Mouse (Mus musculus) adrenal gland, adult 2 months (tissue): ENCODE results near the gene Lrit3. TPM values are rescaled to one million over a fixed set of nuclear protein-coding genes. Genes with fewer than 3 reads are reported as not detected.
A peak's percentile ranks its signal among the peaks of the same experiment; 100 is the strongest.

Source experiments
- DNase-seq: peaks from one replicate; pipeline ENCODE4 v3.0.0; 2021
- long read RNA-seq: library from polyadenylated mRNA; stranded (forward); transcript quantifications from one replicate; pipeline ENCODE4 v2.0.0, GENCODE M21; 2021
- polyA plus RNA-seq: library from polyadenylated mRNA; depleted of rRNA; stranded (reverse); fragments of >200 nt; gene quantifications from 2 replicates; pipeline ENCODE4 v1.2.3, GENCODE M21; 2012; rRNA removed
- total RNA-seq, 2 experiments: library from RNA; stranded (reverse); gene quantifications; 2 replicates each; pipeline ENCODE4 v1.2.3; 2021

Gene Lrit3
- total RNA-seq = not detected
- polyA plus RNA-seq = not detected in 2 replicates
- long read RNA-seq = 0 reads

- DNase-seq = no peak
Observed at GRCm38 (mm10) chr3:129803765-129804164, at the start of gene Lrit3. TSS of gene Lrit3 (minus strand) at chr3:129804030.

GRCm38 (mm10) chr3:129846846-129847245 is 43.0 kb upstream of the Lrit3 start:
- no peak for DNase-seq

- DNase-seq = no peak
Observed at GRCm38 (mm10) chr3:129845868-129846267, 42.0 kb upstream of the Lrit3 start.

- peak; percentile 6 for DNase-seq
Observed at GRCm38 (mm10) chr3:129838017-129838416, 34.2 kb upstream of the Lrit3 start.

- DNase-seq = no peak
Observed at GRCm38 (mm10) chr3:129836965-129837364, 33.1 kb upstream of the Lrit3 start.

GRCm38 (mm10) chr3:129836051-129836697 is 32.3 kb upstream of the Lrit3 start:
- no peak for DNase-seq

GRCm38 (mm10) chr3:129835388-129835934 is 31.6 kb upstream of the Lrit3 start, which contains the start of gene Cfi:
TSS of gene Cfi (plus strand) at chr3:129835884.
- DNase-seq = no peak

GRCm38 (mm10) chr3:129831035-129831568 is 27.3 kb upstream of the Lrit3 start, which contains the start of gene Gar1:
TSS of gene Gar1 (minus strand) at chr3:129831396.
- DNase-seq = peak; percentile 95

GRCm38 (mm10) chr3:129830626-129831025 is 26.8 kb upstream of the Lrit3 start:
- no peak for DNase-seq

- no peak for DNase-seq
Observed at GRCm38 (mm10) chr3:129827691-129828090, 23.9 kb upstream of the Lrit3 start.

- DNase-seq = no peak
Observed at GRCm38 (mm10) chr3:129826691-129827090, 22.9 kb upstream of the Lrit3 start.

GRCm38 (mm10) chr3:129824891-129825290 is 21.1 kb upstream of the Lrit3 start:
- DNase-seq = no peak

GRCm38 (mm10) chr3:129824146-129824545 is 20.3 kb upstream of the Lrit3 start:
- DNase-seq = peak; percentile 26

GRCm38 (mm10) chr3:129823293-129823692 is 19.5 kb upstream of the Lrit3 start:
- no peak for DNase-seq

GRCm38 (mm10) chr3:129822206-129822775 is 18.5 kb upstream of the Lrit3 start, which contains the start of gene Rrh:
TSS of gene Rrh (minus strand) at chr3:129822587.
- DNase-seq = no peak

GRCm38 (mm10) chr3:129821736-129822135 is 17.9 kb upstream of the Lrit3 start:
- peak; percentile 19 for DNase-seq

- DNase-seq = no peak
Observed at GRCm38 (mm10) chr3:129820847-129821246, 17.0 kb upstream of the Lrit3 start.

- DNase-seq = no peak
Observed at GRCm38 (mm10) chr3:129799011-129799410, 4.8 kb downstream of the Lrit3 start.

GRCm38 (mm10) chr3:129798551-129798950 is 5.3 kb downstream of the Lrit3 start:
- DNase-seq = no peak

GRCm38 (mm10) chr3:129797341-129797740 is 6.5 kb downstream of the Lrit3 start:
- no peak for DNase-seq

- DNase-seq = no peak
Observed at GRCm38 (mm10) chr3:129793801-129794200, 10.0 kb downstream of the Lrit3 start.

- no peak for DNase-seq
Observed at GRCm38 (mm10) chr3:129782746-129783145, 21.1 kb downstream of the Lrit3 start.

- no peak for DNase-seq
Observed at GRCm38 (mm10) chr3:129781435-129781834, 22.4 kb downstream of the Lrit3 start.
